Mouse (Mus musculus): ENCODE results near the gene S100a16. TPM values are rescaled to one million over a fixed set of nuclear protein-coding genes. Genes with fewer than 3 reads are reported as not detected.

Gene S100a16
- polyA plus RNA-seq, 1 experiment from 2014 or later: 28.8 TPM

GRCm38 (mm10) chr3:90555954-90556353 is 18.9 kb downstream of the S100a16 start:
- no peak overlapping the region for H3K9ac ChIP-seq (ENCODE audit: low read length)
- H3K36me3 ChIP-seq (ENCODE audit: control insufficient read depth, insufficient read depth, low read length): no peaks in the 10 kb centered on the region
- WGBS: 48% methylated on average over 5 of the region's 5 CpGs
- H3K9me3 ChIP-seq (ENCODE audit: control insufficient read depth, low read length): no peaks in the 10 kb centered on the region
- no peak overlapping the region for H3K4me3 ChIP-seq (ENCODE audit: low read depth, low read length)
- peak; percentile 72 for ATAC-seq (replicated peaks; ENCODE audit: low FRiP score)
- no peak for DNase-seq (ENCODE audit: low spot score)
- H3K4me1 ChIP-seq (replicated peaks; ENCODE audit: control insufficient read depth, insufficient read depth, low read length): no peaks in the 10 kb centered on the region
- H3K27me3 ChIP-seq (ENCODE audit: control insufficient read depth, insufficient read depth, low read length): no peaks in the 10 kb centered on the region
- no peak overlapping the region for H3K27ac ChIP-seq (ENCODE audit: low read depth, low read length)
- no peak overlapping the region for H3K4me2 ChIP-seq (ENCODE audit: low read depth, low read length, severe bottlenecking)

GRCm38 (mm10) chr3:90560008-90560628 is 23.1 kb downstream of the S100a16 start, which contains the start of gene S100a3:
S100a3 (plus strand) TSS chr3:90560578.
- DNase-seq (ENCODE audit: low spot score) (no peak), ATAC-seq (replicated peaks; ENCODE audit: low FRiP score) (no peak)
- H3K4me1 ChIP-seq (replicated peaks; ENCODE audit: control insufficient read depth, insufficient read depth, low read length): no peaks in the 10 kb centered on the region
- WGBS: 85% methylated on average over 6 of the region's 6 CpGs
- no peaks in the 10 kb centered on the region for H3K27me3 ChIP-seq (ENCODE audit: control insufficient read depth, insufficient read depth, low read length)
- no peak within 1 kb of the TSS for H3K27ac ChIP-seq (ENCODE audit: low read depth, low read length)
- H3K4me3 ChIP-seq (ENCODE audit: low read depth, low read length): no peak within 1 kb of the TSS
- no peak within 1 kb of the TSS for H3K4me2 ChIP-seq (ENCODE audit: low read depth, low read length, severe bottlenecking)
- H3K36me3 ChIP-seq (ENCODE audit: control insufficient read depth, insufficient read depth, low read length): no peaks in the 10 kb centered on the region
- no peak within 1 kb of the TSS for H3K9ac ChIP-seq (ENCODE audit: low read length)
- H3K9me3 ChIP-seq (ENCODE audit: control insufficient read depth, low read length): no peaks in the 10 kb centered on the region

GRCm38 (mm10) chr3:90574691-90575090 is 37.6 kb downstream of the S100a16 start:
- DNase-seq (ENCODE audit: low spot score) (no peak), ATAC-seq (replicated peaks; ENCODE audit: low FRiP score) (no peak)
- Histone ChIP-seq H3K4me2 (ENCODE audit: low read depth, low read length, severe bottlenecking) (no peak overlapping the region), H3K27me3 (ENCODE audit: control insufficient read depth, insufficient read depth, low read length) (no peaks in the 10 kb centered on the region), H3K4me1 (replicated peaks; ENCODE audit: control insufficient read depth, insufficient read depth, low read length) (no peaks in the 10 kb centered on the region), H3K9ac (ENCODE audit: low read length) (no peak overlapping the region), H3K9me3 (ENCODE audit: control insufficient read depth, low read length) (no peaks in the 10 kb centered on the region), H3K4me3 (ENCODE audit: low read depth, low read length) (no peak overlapping the region), H3K36me3 (ENCODE audit: control insufficient read depth, insufficient read depth, low read length) (no peaks in the 10 kb centered on the region), H3K27ac (ENCODE audit: low read depth, low read length) (no peak overlapping the region)
- 86% methylated on average over 5 of the region's 5 CpGs for WGBS

GRCm38 (mm10) chr3:90575320-90575719 is 38.3 kb downstream of the S100a16 start:
- DNase-seq (ENCODE audit: low spot score) (no peak), ATAC-seq (replicated peaks; ENCODE audit: low FRiP score) (no peak)
- Histone ChIP-seq H3K36me3 (ENCODE audit: control insufficient read depth, insufficient read depth, low read length) (no peaks in the 10 kb centered on the region), H3K9ac (ENCODE audit: low read length) (no peak overlapping the region), H3K4me1 (replicated peaks; ENCODE audit: control insufficient read depth, insufficient read depth, low read length) (no peaks in the 10 kb centered on the region), H3K27ac (ENCODE audit: low read depth, low read length) (no peak overlapping the region), H3K27me3 (ENCODE audit: control insufficient read depth, insufficient read depth, low read length) (no peaks in the 10 kb centered on the region), H3K4me2 (ENCODE audit: low read depth, low read length, severe bottlenecking) (no peak overlapping the region), H3K4me3 (ENCODE audit: low read depth, low read length) (no peak overlapping the region), H3K9me3 (ENCODE audit: control insufficient read depth, low read length) (no peaks in the 10 kb centered on the region)
- WGBS: 89% methylated on average over 3 of the region's 3 CpGs

- Histone ChIP-seq H3K27me3 (ENCODE audit: control insufficient read depth, insufficient read depth, low read length) (no peaks in the 10 kb centered on the region), H3K9ac (ENCODE audit: low read length) (no peak overlapping the region), H3K27ac (ENCODE audit: low read depth, low read length) (no peak overlapping the region), H3K4me3 (ENCODE audit: low read depth, low read length) (no peak overlapping the region), H3K4me2 (ENCODE audit: low read depth, low read length, severe bottlenecking) (no peak overlapping the region), H3K9me3 (ENCODE audit: control insufficient read depth, low read length) (no peaks in the 10 kb centered on the region), H3K4me1 (replicated peaks; ENCODE audit: control insufficient read depth, insufficient read depth, low read length) (no peaks in the 10 kb centered on the region), H3K36me3 (ENCODE audit: control insufficient read depth, insufficient read depth, low read length) (no peaks in the 10 kb centered on the region)
- no peak for ATAC-seq (replicated peaks; ENCODE audit: low FRiP score)
- WGBS: 82% methylated on average over 10 of the region's 10 CpGs
- no peak for DNase-seq (ENCODE audit: low spot score)
These were observed 39.4 kb downstream of the S100a16 start for GRCm38 (mm10) chr3:90576351-90577001.

- Histone ChIP-seq H3K36me3 (ENCODE audit: control insufficient read depth, insufficient read depth, low read length) (no peaks in the 10 kb centered on the region), H3K4me2 (ENCODE audit: low read depth, low read length, severe bottlenecking) (no peak overlapping the region), H3K27me3 (ENCODE audit: control insufficient read depth, insufficient read depth, low read length) (no peaks in the 10 kb centered on the region), H3K4me1 (replicated peaks; ENCODE audit: control insufficient read depth, insufficient read depth, low read length) (no peaks in the 10 kb centered on the region), H3K4me3 (ENCODE audit: low read depth, low read length) (no peak overlapping the region), H3K9me3 (ENCODE audit: control insufficient read depth, low read length) (no peaks in the 10 kb centered on the region), H3K27ac (ENCODE audit: low read depth, low read length) (no peak overlapping the region), H3K9ac (ENCODE audit: low read length) (no peak overlapping the region)
- ATAC-seq (replicated peaks; ENCODE audit: low FRiP score) (no peak), DNase-seq (ENCODE audit: low spot score) (peak; percentile 21)
- WGBS: 81% methylated on average over 7 of the region's 7 CpGs
These were observed 42.4 kb downstream of the S100a16 start for GRCm38 (mm10) chr3:90579433-90579832.

- no peak overlapping the region for H3K4me3 ChIP-seq (ENCODE audit: low read depth, low read length)
- DNase-seq (ENCODE audit: low spot score) (peak; percentile 17), ATAC-seq (replicated peaks; ENCODE audit: low FRiP score) (no peak)
- WGBS: 90% methylated on average over 5 of the region's 5 CpGs
- no peaks in the 10 kb centered on the region for H3K27me3 ChIP-seq (ENCODE audit: control insufficient read depth, insufficient read depth, low read length)
- no peaks in the 10 kb centered on the region for H3K4me1 ChIP-seq (replicated peaks; ENCODE audit: control insufficient read depth, insufficient read depth, low read length)
- no peak overlapping the region for H3K27ac ChIP-seq (ENCODE audit: low read depth, low read length)
- no peak overlapping the region for H3K9ac ChIP-seq (ENCODE audit: low read length)
- H3K36me3 ChIP-seq (ENCODE audit: control insufficient read depth, insufficient read depth, low read length): no peaks in the 10 kb centered on the region
- H3K4me2 ChIP-seq (ENCODE audit: low read depth, low read length, severe bottlenecking): no peak overlapping the region
- H3K9me3 ChIP-seq (ENCODE audit: control insufficient read depth, low read length): no peaks in the 10 kb centered on the region
These were observed 44.1 kb downstream of the S100a16 start for GRCm38 (mm10) chr3:90581141-90581540.

- Histone ChIP-seq H3K9me3 (ENCODE audit: control insufficient read depth, low read length) (no peaks in the 10 kb centered on the region), H3K4me2 (ENCODE audit: low read depth, low read length, severe bottlenecking) (no peak overlapping the region), H3K27ac (ENCODE audit: low read depth, low read length) (no peak overlapping the region), H3K36me3 (ENCODE audit: control insufficient read depth, insufficient read depth, low read length) (no peaks in the 10 kb centered on the region), H3K27me3 (ENCODE audit: control insufficient read depth, insufficient read depth, low read length) (no peaks in the 10 kb centered on the region), H3K9ac (ENCODE audit: low read length) (no peak overlapping the region), H3K4me3 (ENCODE audit: low read depth, low read length) (no peak overlapping the region), H3K4me1 (replicated peaks; ENCODE audit: control insufficient read depth, insufficient read depth, low read length) (no peaks in the 10 kb centered on the region)
- no peak for ATAC-seq (replicated peaks; ENCODE audit: low FRiP score)
- DNase-seq (ENCODE audit: low spot score): peak; percentile 46
- 90% methylated on average over 1 of the region's 1 CpGs for WGBS
These were observed 45.1 kb downstream of the S100a16 start for GRCm38 (mm10) chr3:90582156-90582555.

GRCm38 (mm10) chr3:90582556-90582955 is 45.5 kb downstream of the S100a16 start:
- H3K9me3 ChIP-seq (ENCODE audit: control insufficient read depth, low read length): no peaks in the 10 kb centered on the region
- H3K9ac ChIP-seq (ENCODE audit: low read length): no peak overlapping the region
- H3K27me3 ChIP-seq (ENCODE audit: control insufficient read depth, insufficient read depth, low read length): no peaks in the 10 kb centered on the region
- H3K4me3 ChIP-seq (ENCODE audit: low read depth, low read length): no peak overlapping the region
- DNase-seq (ENCODE audit: low spot score) (peak; percentile 30), ATAC-seq (replicated peaks; ENCODE audit: low FRiP score) (no peak)
- H3K4me2 ChIP-seq (ENCODE audit: low read depth, low read length, severe bottlenecking): no peak overlapping the region
- no peaks in the 10 kb centered on the region for H3K4me1 ChIP-seq (replicated peaks; ENCODE audit: control insufficient read depth, insufficient read depth, low read length)
- H3K27ac ChIP-seq (ENCODE audit: low read depth, low read length): no peak overlapping the region
- 84% methylated on average over 4 of the region's 4 CpGs for WGBS
- H3K36me3 ChIP-seq (ENCODE audit: control insufficient read depth, insufficient read depth, low read length): no peaks in the 10 kb centered on the region
